Mouse (Mus musculus) WW6 (cell line): ENCODE results near the gene Mmp19.

ENCODE experiments used
- DNase-seq: peaks from one replicate; pipeline ENCODE4 v3.0.0-alpha.2; 2013; ENCODE audit warnings: low read depth, low spot score

Mmp19 gene

DNA sequence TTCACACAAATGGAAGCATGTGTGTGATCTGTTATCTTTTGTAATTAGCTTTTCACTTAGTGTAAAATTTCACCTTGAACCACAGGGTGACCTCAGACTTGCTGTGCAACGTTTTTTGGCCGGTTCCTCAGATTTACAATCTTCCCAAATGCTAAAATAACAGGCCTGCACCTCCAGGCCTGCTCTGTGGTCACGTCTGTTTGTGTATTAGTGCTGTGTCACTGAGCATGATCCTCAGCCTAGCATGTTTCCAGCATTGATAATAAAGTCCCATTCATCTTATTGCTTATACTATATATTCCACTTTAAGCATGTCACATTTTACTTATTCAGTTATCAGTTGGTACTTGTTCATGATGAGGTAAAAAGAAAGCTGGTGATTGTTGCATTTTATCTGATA is 59.6 kb downstream of the Mmp19 start:
- DNase-seq = no peak
